In genomic region chr5:73185424-73185823, GRCm38 (mm10) we compare ENCODE assay signal across 31 mouse cellular contexts.
"Had no signal": no experiment of that assay in that cellular context is flagged by ENCODE, and none has a peak within 500 bp of the region (broad histone marks: within the 10 kb centered on the region; RNA-seq: fewer than 3 reads in every experiment).

No protein-coding gene starts in this region.

- H3K4me1 ChIP-seq: hindbrain, embryonic 15.5 days had no signal

- ATAC-seq: hindbrain, embryonic 16.5 days; hindbrain, postnatal 0 days; inflammation-experienced regulatory T-cells, adult 6 months; intestine, embryonic 15.5 days; intestine, embryonic 16.5 days; intestine, postnatal 0 days had no signal

- H3K27ac ChIP-seq: heart, embryonic 10.5 days; heart, embryonic 13.5 days; heart, embryonic 15.5 days; hindbrain, embryonic 10.5 days; hindbrain, embryonic 12.5 days; hindbrain, embryonic 13.5 days; hindbrain, embryonic 14.5 days; hindbrain, embryonic 15.5 days; hindbrain, postnatal 0 days; intestine, embryonic 15.5 days; kidney, embryonic 15.5 days; kidney, postnatal 0 days; layer of hippocampus, adult 2 months had no signal

- H3K27me3 ChIP-seq: heart, embryonic 12.5 days; heart, embryonic 13.5 days; heart, embryonic 15.5 days; hindbrain, embryonic 12.5 days; hindbrain, embryonic 13.5 days; hindbrain, embryonic 15.5 days; intestine, embryonic 15.5 days; kidney, embryonic 15.5 days had no signal

- H3K4me2 ChIP-seq: heart, embryonic 11.5 days; heart, embryonic 12.5 days; heart, embryonic 13.5 days; heart, embryonic 15.5 days; hindbrain, embryonic 12.5 days; hindbrain, embryonic 13.5 days; hindbrain, embryonic 14.5 days; hindbrain, embryonic 15.5 days; intestine, embryonic 15.5 days; kidney, embryonic 15.5 days had no signal

- DNase-seq: heart, postnatal 10 days; heart, postnatal 4 days; kidney, adult 11 months; kidney, adult 18-20 months; kidney, adult 2 months; kidney, adult 8-10 months; kidney, adult 9 months; kidney, postnatal 10 days; kidney, postnatal 14 days; kidney, postnatal 36 days; layer of hippocampus, adult 9-11 months; layer of hippocampus, postnatal 36 days had no signal

- H3K9ac ChIP-seq: heart, embryonic 12.5 days; heart, embryonic 13.5 days; heart, embryonic 15.5 days; hindbrain, embryonic 12.5 days; hindbrain, embryonic 13.5 days; hindbrain, embryonic 14.5 days; hindbrain, embryonic 15.5 days; intestine, embryonic 15.5 days; kidney, embryonic 15.5 days had no signal

- H3K36me3 ChIP-seq: heart, embryonic 15.5 days; hindbrain, embryonic 13.5 days; hindbrain, embryonic 15.5 days; intestine, embryonic 15.5 days; kidney, embryonic 15.5 days had no signal

- H3K4me3 ChIP-seq: heart, embryonic 10.5 days; heart, embryonic 12.5 days; heart, embryonic 13.5 days; heart, embryonic 15.5 days; hindbrain, embryonic 10.5 days; hindbrain, embryonic 12.5 days; hindbrain, embryonic 13.5 days; hindbrain, embryonic 15.5 days; intestine, embryonic 15.5 days; kidney, embryonic 15.5 days; layer of hippocampus, adult 2 months had no signal

- H3K9me3 ChIP-seq: heart, embryonic 10.5 days; heart, embryonic 12.5 days; heart, embryonic 13.5 days; heart, embryonic 15.5 days; hindbrain, embryonic 10.5 days; hindbrain, embryonic 12.5 days; hindbrain, embryonic 13.5 days; hindbrain, embryonic 15.5 days; intestine, embryonic 15.5 days; kidney, embryonic 15.5 days had no signal
